In the genomic region with DNA sequence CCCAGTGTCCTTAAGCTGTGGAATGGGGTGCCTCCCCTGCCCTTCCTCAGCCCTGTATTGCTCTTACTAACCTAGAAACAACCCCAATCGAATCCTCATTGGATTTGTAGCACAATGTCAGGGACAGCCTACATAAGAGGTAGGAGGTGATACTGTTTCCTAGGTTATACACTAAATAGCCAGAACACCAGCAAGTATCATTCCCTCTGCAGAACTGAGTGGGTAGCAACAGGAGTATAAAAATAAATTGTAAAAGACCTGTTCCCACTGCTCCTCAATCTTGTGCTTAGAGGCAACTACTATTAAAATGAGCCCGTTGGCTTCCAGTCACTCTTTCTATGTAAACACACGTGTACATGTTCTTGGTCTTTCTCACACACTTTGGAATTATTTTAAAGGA, we compare ENCODE assay signal across 25 mouse cellular contexts.
"Had no signal": no experiment of that assay in that cellular context is flagged by ENCODE, and none has a peak within 500 bp of the region (broad histone marks: within the 10 kb centered on the region; RNA-seq: fewer than 3 reads in every experiment).

No protein-coding gene starts in this region.

- H3K9ac ChIP-seq: heart, embryonic 12.5 days; hindbrain, embryonic 12.5 days; hindbrain, embryonic 14.5 days; limb, embryonic 12.5 days; liver, embryonic 13.5 days had no signal

- H3K4me1 ChIP-seq: hindbrain, embryonic 10.5 days; hindbrain, embryonic 12.5 days; limb, embryonic 12.5 days had no signal

- H3K27ac ChIP-seq: gastrocnemius, adult 2 months; heart, embryonic 10.5 days; hindbrain, embryonic 10.5 days; hindbrain, embryonic 12.5 days; hindbrain, embryonic 14.5 days; layer of hippocampus, adult 2 months; left cerebral cortex, adult 2 months; limb, embryonic 10.5 days; limb, embryonic 12.5 days; liver, embryonic 13.5 days had no signal

- ATAC-seq: hindbrain, embryonic 16.5 days; intestine, embryonic 16.5 days had no signal

- DNase-seq: gastrocnemius, adult 2 months; gastrocnemius, postnatal 10 days; gastrocnemius, postnatal 25 days; heart, adult 18-20 months; heart, postnatal 10 days; heart, postnatal 4 days; kidney, adult 18-20 months; kidney, adult 8-10 months; kidney, postnatal 10 days; kidney, postnatal 25 days; kidney, postnatal 4 days; liver; liver, embryonic 13.5 days had no signal

- H3K27me3 ChIP-seq: heart, embryonic 12.5 days; hindbrain, embryonic 12.5 days; limb, embryonic 12.5 days; liver, embryonic 13.5 days had no signal

- H3K4me2 ChIP-seq: heart, embryonic 12.5 days; hindbrain, embryonic 12.5 days; hindbrain, embryonic 14.5 days; limb, embryonic 12.5 days; liver, embryonic 11.5 days; liver, embryonic 13.5 days had no signal

- H3K4me3 ChIP-seq: gastrocnemius, adult 2 months; heart, embryonic 10.5 days; heart, embryonic 12.5 days; hindbrain, embryonic 10.5 days; hindbrain, embryonic 12.5 days; layer of hippocampus, adult 2 months; left cerebral cortex, adult 2 months; limb, embryonic 10.5 days; limb, embryonic 12.5 days; liver, embryonic 13.5 days had no signal

- H3K36me3 ChIP-seq: heart, embryonic 10.5 days; heart, embryonic 12.5 days; hindbrain, embryonic 10.5 days; hindbrain, embryonic 12.5 days; limb, embryonic 10.5 days; limb, embryonic 12.5 days; liver, embryonic 13.5 days had no signal

- H3K9me3 ChIP-seq: heart, embryonic 10.5 days; heart, embryonic 12.5 days; hindbrain, embryonic 10.5 days; hindbrain, embryonic 12.5 days; limb, embryonic 10.5 days; limb, embryonic 12.5 days; liver, embryonic 13.5 days had no signal
